Mouse (Mus musculus) spleen, postnatal 0 days (tissue): ENCODE results near the gene Ranbp2. TPM values are rescaled to one million over a fixed set of nuclear protein-coding genes. Genes with fewer than 3 reads are reported as not detected.

Source experiments
- polyA plus RNA-seq: library from polyadenylated mRNA; unstranded; fragments of >200 nt; fragmentation: Nextera tagmentation; extraction: Ambion mirVana; gene quantifications from 2 replicates; pipeline ENCODE4 v1.2.1, GENCODE M21; 2015

Gene Ranbp2
- 22.4 and 23.8 TPM in 2 replicates for polyA plus RNA-seq

GRCm38 (mm10) chr10:58446384-58447279 is at the start of gene Ranbp2:
Ranbp2 (plus strand) TSS chr10:58446920.

GRCm38 (mm10) chr10:58497320-58498284 is 50.9 kb downstream of the Ranbp2 start, which contains the start of gene Ccdc138:
Ccdc138 (plus strand) TSS chr10:58497948.

Other genes with a start within 250 kb of the Ranbp2 start
- not detected in 2 replicates for gene AW822073, start 222.0 kb upstream of the Ranbp2 start, polyA plus RNA-seq
- not detected in 2 replicates for gene Duxf3, start 214.2 kb upstream of the Ranbp2 start, polyA plus RNA-seq
- gene Gm4981, start 210.2 kb upstream of the Ranbp2 start, polyA plus RNA-seq = not detected in 2 replicates
- gene Gcc2, start 191.4 kb upstream of the Ranbp2 start, polyA plus RNA-seq = 35.2 and 41.0 TPM in 2 replicates
- gene Lims1, start 123.5 kb upstream of the Ranbp2 start, polyA plus RNA-seq = 123 and 130 TPM in 2 replicates
- gene Ccdc138, start 51.0 kb downstream of the Ranbp2 start, polyA plus RNA-seq = 3.7 and 3.8 TPM in 2 replicates
- 0.05 and 0.15 TPM in 2 replicates for gene Edar, start 228.7 kb downstream of the Ranbp2 start, polyA plus RNA-seq